Mouse (Mus musculus) midbrain, postnatal 0 days (tissue): ENCODE measurements at regions not wholly inside any gene's neighbourhood (a gene's known extent, or its start where the extent isn't known, plus 50 kb on each side); places are given as distances from the start of the nearest gene placed in this dataset.

Experiments
- ATAC-seq: fragments of 200-750 bp; cut with Nextera tagmentation; 2 replicates; pipeline ENCODE4 v1.8.0; 2017; ENCODE audit warnings: moderate number of reproducible peaks, mild to moderate bottlenecking, moderate TSS enrichment, moderate library complexity; ENCODE audit not compliant: low FRiP score
- DNase-seq: peaks from one replicate; pipeline ENCODE4 v3.0.0-alpha.2; 2015; ENCODE audit warnings: low spot score
- H3K27ac ChIP-seq: fragments of 300-500 bp; sonication (generic); 2 replicates; pipeline ENCODE4 v1.5.1; 2014; ENCODE audit warnings: low read depth, mild to moderate bottlenecking, low read length, mixed read lengths
- H3K27me3 ChIP-seq: fragments of 300-500 bp; sonication (generic); 2 replicates; pipeline ENCODE4 v1.6.1; 2014; ENCODE audit warnings: low read length, control low read depth, mixed read lengths; ENCODE audit not compliant: insufficient read depth
- H3K36me3 ChIP-seq: fragments of 300-500 bp; sonication (generic); 2 replicates; pipeline ENCODE4 v1.6.1; 2014; ENCODE audit warnings: low read length, control low read depth, mixed read lengths; ENCODE audit not compliant: insufficient read depth
- H3K4me1 ChIP-seq: fragments of 300-500 bp; sonication (generic); 2 replicates; pipeline ENCODE4 v1.6.1; 2014; ENCODE audit warnings: mild to moderate bottlenecking, control low read depth, antibody characterized with exemption, low read length, mixed read lengths; ENCODE audit not compliant: insufficient read depth
- H3K4me2 ChIP-seq: fragments of 300-500 bp; sonication (generic); 2 replicates; pipeline ENCODE4 v1.6.1; 2014; ENCODE audit warnings: low read depth, mild to moderate bottlenecking, low read length, mixed read lengths; ENCODE audit not compliant: poor library complexity, severe bottlenecking
- H3K4me3 ChIP-seq: fragments of 300-500 bp; sonication (generic); 2 replicates; pipeline ENCODE4 v1.5.1; 2014; ENCODE audit warnings: low read depth, mild to moderate bottlenecking, low read length, moderate library complexity
- H3K9ac ChIP-seq: fragments of 300-500 bp; sonication (generic); replicated peaks from 2 replicates; pipeline ENCODE4 v1.6.1; 2014; ENCODE audit warnings: mild to moderate bottlenecking, low read length, moderate library complexity, mixed read lengths; ENCODE audit not compliant: poor library complexity, severe bottlenecking
- H3K9me3 ChIP-seq: fragments of 300-500 bp; sonication (generic); 2 replicates; pipeline ENCODE4 v1.6.1; 2016; ENCODE audit warnings: low read length, control low read depth
- CTCF ChIP-seq: IDR thresholded peaks from 2 replicates; pipeline ENCODE4 v1.5.1; 2016; ENCODE audit warnings: antibody characterized with exemption, mild to moderate bottlenecking
- WGBS: fragments of 180-500 bp; shearing (Covaris S2); extraction: QIAGEN DNeasy Blood & Tissue Kit; methylation state at CpG from one replicate; pipeline ENCODE4 v1.1.7; 2014; 5-methylcytosine and 5-hydroxymethylcytosine counted together

GRCm38 (mm10) chr4:89487416-89488165 is 176.8 kb upstream of the Cdkn2b start:
- TF ChIP-seq CTCF: no peak
- Histone ChIP-seq H3K27ac (no peak overlapping the region), H3K9ac (no peak overlapping the region), H3K27me3 (no peaks in the 10 kb centered on the region), H3K4me2 (no peak overlapping the region), H3K4me3 (no peak overlapping the region), H3K9me3 (no peaks in the 10 kb centered on the region), H3K36me3 (no peaks in the 10 kb centered on the region), H3K4me1 (no peaks in the 10 kb centered on the region)
- ATAC-seq: no peak
- 85% methylated on average over 5 of the region's 5 CpGs for WGBS
- no peak for DNase-seq

DNA sequence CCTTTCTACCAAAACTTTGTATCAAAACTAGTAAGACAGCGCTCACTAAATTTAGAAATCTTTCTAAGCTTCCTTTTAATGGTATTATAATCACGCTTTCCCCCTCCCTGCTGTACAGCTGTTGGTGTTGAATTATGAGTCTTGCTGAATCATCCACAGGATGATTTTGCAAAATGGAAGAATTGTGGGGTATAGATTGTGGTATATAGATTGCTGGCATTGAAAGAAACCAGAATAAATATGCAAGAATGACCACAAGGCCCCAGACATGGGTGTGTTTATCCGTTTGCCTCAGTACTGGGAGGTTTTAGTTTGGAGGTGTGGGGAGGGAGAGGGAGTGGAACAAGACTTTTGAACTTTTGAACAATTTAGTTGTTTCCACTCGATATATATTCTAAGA is 176.1 kb upstream of the Cdkn2b start:
- ATAC-seq (no peak), DNase-seq (no peak)
- H3K27ac ChIP-seq: no peak overlapping the region
- H3K4me2 ChIP-seq: no peak overlapping the region
- no peaks in the 10 kb centered on the region for H3K4me1 ChIP-seq
- H3K9me3 ChIP-seq: no peaks in the 10 kb centered on the region
- TF ChIP-seq CTCF: no peak
- no peaks in the 10 kb centered on the region for H3K27me3 ChIP-seq
- WGBS: 90% methylated on average over 4 of the region's 4 CpGs
- no peak overlapping the region for H3K9ac ChIP-seq
- H3K4me3 ChIP-seq: no peak overlapping the region
- no peaks in the 10 kb centered on the region for H3K36me3 ChIP-seq

- DNase-seq: no peak
- WGBS: 69% methylated on average over 11 of the region's 11 CpGs
- no peaks in the 10 kb centered on the region for H3K27me3 ChIP-seq
Observed at GRCm38 (mm10) chr4:89485981-89486531, 175.2 kb upstream of the Cdkn2b start.

DNA sequence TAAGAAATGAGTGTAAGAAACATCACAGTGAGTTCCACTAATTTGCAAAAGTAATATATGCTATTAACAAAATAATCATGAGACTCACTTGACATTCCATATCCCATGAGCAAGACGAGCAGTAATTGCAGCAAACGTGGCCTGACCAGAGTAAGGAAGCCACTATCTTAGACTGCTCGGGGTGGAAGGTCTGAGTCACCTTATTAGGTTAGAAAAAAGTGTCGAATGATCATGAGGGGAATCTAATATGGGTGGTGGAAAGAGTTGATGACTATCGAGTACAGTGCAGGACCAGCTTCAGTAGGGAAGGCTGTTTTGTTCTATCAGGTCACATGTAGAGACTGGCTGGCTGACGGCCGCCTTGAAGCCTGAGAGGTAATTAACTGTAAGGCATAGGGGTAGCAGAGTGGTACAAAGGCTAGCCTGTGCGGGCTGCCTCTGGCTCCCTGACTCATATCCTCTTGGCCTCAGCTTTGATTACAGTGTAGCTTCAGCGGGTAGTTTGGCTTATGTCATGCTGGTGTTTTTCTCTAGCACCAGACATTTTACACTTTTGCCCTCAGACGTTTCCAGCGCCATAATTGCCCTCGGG is 167.9 kb upstream of the Cdkn2b start:
- H3K27ac ChIP-seq: no peak overlapping the region
- no peak for ATAC-seq
- H3K9ac ChIP-seq: no peak overlapping the region
- 90% methylated on average over 12 of the region's 12 CpGs for WGBS
- H3K9me3 ChIP-seq: no peaks in the 10 kb centered on the region
- H3K4me3 ChIP-seq: no peak overlapping the region
- TF ChIP-seq CTCF: no peak
- no peak overlapping the region for H3K4me2 ChIP-seq
- no peaks in the 10 kb centered on the region for H3K4me1 ChIP-seq
- no peak for DNase-seq
- H3K27me3 ChIP-seq: no peaks in the 10 kb centered on the region
- no peaks in the 10 kb centered on the region for H3K36me3 ChIP-seq

More at GRCm38 (mm10) chr4:89485981-89486531, 175.2 kb upstream of the Cdkn2b start:
- Histone ChIP-seq H3K9me3 (no peaks in the 10 kb centered on the region), H3K4me3 (no peak overlapping the region), H3K36me3 (no peaks in the 10 kb centered on the region), H3K27ac (no peak overlapping the region), H3K4me1 (no peaks in the 10 kb centered on the region), H3K9ac (no peak overlapping the region), H3K4me2 (no peak overlapping the region)
- no peak for TF ChIP-seq CTCF
- ATAC-seq: no peak

GRCm38 (mm10) chr4:89475848-89476247 is 165.0 kb upstream of the Cdkn2b start:
- DNase-seq (no peak), ATAC-seq (no peak)
- no peak overlapping the region for H3K27ac ChIP-seq
- no peaks in the 10 kb centered on the region for H3K4me1 ChIP-seq
- no peaks in the 10 kb centered on the region for H3K9me3 ChIP-seq
- WGBS: 75% methylated on average over 3 of the region's 3 CpGs
- no peak overlapping the region for H3K9ac ChIP-seq
- no peaks in the 10 kb centered on the region for H3K27me3 ChIP-seq
- H3K36me3 ChIP-seq: no peaks in the 10 kb centered on the region
- H3K4me2 ChIP-seq: no peak overlapping the region
- H3K4me3 ChIP-seq: no peak overlapping the region
- TF ChIP-seq CTCF: no peak

- no peak overlapping the region for H3K4me2 ChIP-seq
- H3K9me3 ChIP-seq: no peaks in the 10 kb centered on the region
- ATAC-seq (no peak), DNase-seq (no peak)
- no peak for TF ChIP-seq CTCF
- no peak overlapping the region for H3K9ac ChIP-seq
- no peaks in the 10 kb centered on the region for H3K36me3 ChIP-seq
- no peak overlapping the region for H3K27ac ChIP-seq
- no peaks in the 10 kb centered on the region for H3K4me1 ChIP-seq
- H3K4me3 ChIP-seq: no peak overlapping the region
- 86% methylated on average over 7 of the region's 7 CpGs for WGBS
- no peaks in the 10 kb centered on the region for H3K27me3 ChIP-seq
Observed at GRCm38 (mm10) chr4:89474836-89475541, 164.2 kb upstream of the Cdkn2b start.
